Comparison of ENCODE assay signal across 30 mouse cellular contexts in the genomic region with DNA sequence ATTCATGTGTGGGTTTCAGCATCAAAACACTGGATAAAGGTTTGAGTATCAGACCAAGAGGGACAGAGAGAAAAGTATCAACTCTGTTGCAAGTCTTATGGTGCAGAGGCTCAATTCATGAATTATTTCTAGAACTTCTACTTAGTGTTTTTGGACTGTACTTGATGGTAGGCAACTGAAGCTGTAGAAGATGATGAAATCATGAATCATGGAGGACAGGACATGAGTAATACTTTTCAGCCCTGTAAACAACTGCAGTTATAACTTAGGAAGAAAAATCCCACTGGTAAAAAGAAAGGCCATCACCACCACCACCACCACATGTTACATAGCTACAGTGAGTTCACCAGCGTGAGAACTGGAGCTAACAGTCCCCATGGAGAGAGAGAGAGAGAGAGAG.
DNase-seq lines count a peak whose midpoint lies in the region; ATAC-seq and TF ChIP-seq lines count a peak whose summit lies in the region.
"Had no signal": no experiment of that assay in that cellular context is flagged by ENCODE, and none has a peak within 500 bp of the region (broad histone marks: within the 10 kb centered on the region; RNA-seq: fewer than 3 reads in every experiment).

No protein-coding gene starts in this region.

- H3K4me2 ChIP-seq in hindbrain, embryonic 11.5 days (replicated peaks; ENCODE audit: low read depth, low read length) = no peak overlapping the region
- H3K4me2 ChIP-seq: embryonic facial prominence, embryonic 12.5 days; embryonic facial prominence, embryonic 15.5 days; forebrain, embryonic 13.5 days; heart, embryonic 11.5 days; hindbrain, embryonic 13.5 days had no signal

- CTCF ChIA-PET in Patski (lab: Charles Lee) = no interaction called here

- DNase-seq in 3134 (ENCODE audit: extremely low read depth, insufficient read length, low spot score) (peak; percentile 65), Patski (ENCODE audit: low read depth, low spot score) (peak; percentile 7)
- DNase-seq in fibroblast of lung, adult 2 months (ENCODE audit: low read depth) = peak; percentile 73
- no peak for DNase-seq in T-cell, adult 2 months (ENCODE audit: low spot score)
- DNase-seq in hindbrain, embryonic 11.5 days (ENCODE audit: low spot score) = no peak
- no peak for DNase-seq in lung, adult 18-20 months
- no peak for DNase-seq in urinary bladder, postnatal 14 days (ENCODE audit: low spot score)
- DNase-seq: adrenal gland, adult 8-10 months; adrenal gland, postnatal 36 days; cerebellum, adult 2 months; cerebellum, adult 9-11 months; cerebellum, postnatal 25 days; gastrocnemius, adult 2 months; gastrocnemius, postnatal 14 days; heart, adult 11 months; kidney, adult 18-20 months had no signal

- H3K79me3 ChIP-seq in C2C12 (ENCODE audit: low read depth) = no peaks in the 10 kb centered on the region

- H3K9me3 ChIP-seq in hindbrain, embryonic 11.5 days (ENCODE audit: control insufficient read depth, low read length) = no peaks in the 10 kb centered on the region
- H3K9me3 ChIP-seq: embryonic facial prominence, embryonic 12.5 days; embryonic facial prominence, embryonic 15.5 days; forebrain, embryonic 10.5 days; forebrain, embryonic 13.5 days; hindbrain, embryonic 13.5 days had no signal

- no peak overlapping the region for H3K9ac ChIP-seq in hindbrain, embryonic 11.5 days (ENCODE audit: low read depth, low read length)
- H3K9ac ChIP-seq: embryonic facial prominence, embryonic 12.5 days; embryonic facial prominence, embryonic 15.5 days; forebrain, embryonic 13.5 days; hindbrain, embryonic 13.5 days had no signal

- WGBS in hindbrain, embryonic 11.5 days = 67% methylated on average over 1 of the region's 1 CpGs

- POLR2A ChIA-PET in Patski (lab: Charles Lee) = no interaction called here

- no peak overlapping the region for H3ac ChIP-seq in C2C12 (ENCODE audit: control insufficient read depth, insufficient read length, low read depth)

- no peak for ATAC-seq in Patski
- ATAC-seq in hindbrain, embryonic 11.5 days (ENCODE audit: low FRiP score) = no peak
- ATAC-seq: forebrain, embryonic 13.5 days; forebrain, embryonic 16.5 days; hindbrain, postnatal 0 days; inflammation-experienced regulatory T-cells, adult 6 months; intestine, embryonic 16.5 days had no signal

- H3K79me2 ChIP-seq in C2C12 (ENCODE audit: control insufficient read depth, insufficient read depth) = no peaks in the 10 kb centered on the region

- H3K27me3 ChIP-seq in C2C12 (ENCODE audit: control insufficient read depth, insufficient read depth, insufficient read length) = no peaks in the 10 kb centered on the region
- H3K27me3 ChIP-seq in Patski = no peaks in the 10 kb centered on the region
- no peaks in the 10 kb centered on the region for H3K27me3 ChIP-seq in hindbrain, embryonic 11.5 days (ENCODE audit: control insufficient read depth, insufficient read depth, low read length)
- H3K27me3 ChIP-seq: CH12.LX; embryonic facial prominence, embryonic 12.5 days; embryonic facial prominence, embryonic 15.5 days; forebrain, embryonic 13.5 days; hindbrain, embryonic 13.5 days had no signal

- no peaks in the 10 kb centered on the region for H3K4me1 ChIP-seq in hindbrain, embryonic 11.5 days (replicated peaks; ENCODE audit: control insufficient read depth, insufficient read depth, low read length)
- H3K4me1 ChIP-seq: embryonic facial prominence, embryonic 12.5 days; embryonic facial prominence, embryonic 15.5 days; forebrain, embryonic 10.5 days; forebrain, embryonic 13.5 days; hindbrain, embryonic 13.5 days had no signal

- no peak for TF ChIP-seq CTCF in C2C12 (IDR thresholded peaks at IDR 0.05; ENCODE audit: control insufficient read depth, insufficient read depth, insufficient read length)
- no peak for TF ChIP-seq CTCF in Patski (IDR thresholded peaks at IDR 0.05)

- H3K36me3 ChIP-seq in C2C12 (ENCODE audit: control insufficient read depth, insufficient read depth) = no peaks in the 10 kb centered on the region
- no peaks in the 10 kb centered on the region for H3K36me3 ChIP-seq in hindbrain, embryonic 11.5 days (ENCODE audit: control insufficient read depth, insufficient read depth, low read length)
- H3K36me3 ChIP-seq: embryonic facial prominence, embryonic 12.5 days; embryonic facial prominence, embryonic 15.5 days; forebrain, embryonic 10.5 days; G1E; hindbrain, embryonic 13.5 days had no signal

- H3K4me3 ChIP-seq in C2C12 (ENCODE audit: insufficient read depth, poor library complexity, severe bottlenecking) = no peak overlapping the region
- no peak overlapping the region for H3K4me3 ChIP-seq in hindbrain, embryonic 11.5 days (ENCODE audit: low read depth, low read length)
- H3K4me3 ChIP-seq: embryonic facial prominence, embryonic 12.5 days; embryonic facial prominence, embryonic 15.5 days; erythroblast, embryonic 14.5 days; forebrain, embryonic 10.5 days; forebrain, embryonic 13.5 days; gastrocnemius, adult 2 months; hindbrain, embryonic 13.5 days had no signal

- in situ Hi-C loops in Patski (cut with MboI; ENCODE audit: low pct_unique_long_range_greater_than_20kb) = no loop called here

- no peak overlapping the region for H3K27ac ChIP-seq in hindbrain, embryonic 11.5 days (ENCODE audit: low read depth, low read length)
- H3K27ac ChIP-seq: embryonic facial prominence, embryonic 12.5 days; embryonic facial prominence, embryonic 15.5 days; forebrain, embryonic 10.5 days; forebrain, embryonic 13.5 days; gastrocnemius, adult 2 months; hindbrain, embryonic 13.5 days; hindbrain, postnatal 0 days had no signal

TF ChIP-seq in C2C12, 6 proteins besides CTCF, POLR2A, EP300 and RAD21:
- peak; percentile 73 for TF ChIP-seq CEBPB (IDR thresholded peaks at IDR 0.05; ENCODE audit: low read depth)
- no peak for TF ChIP-seq FOSL1 (IDR thresholded peaks at IDR 0.05; ENCODE audit: insufficient read depth, low read length, poor library complexity, severe bottlenecking)
- no peak for TF ChIP-seq MAX (IDR thresholded peaks at IDR 0.05)

Comparison
In these comparisons a context has a peak if more than half of its experiments do, and no peak if none do; other contexts are left out.
1. DNase-seq: peak in 3134 (single experiment), Patski (single experiment) and fibroblast of lung, adult 2 months (single experiment); none in T-cell, adult 2 months (single experiment), hindbrain, embryonic 11.5 days (single experiment), lung, adult 18-20 months (0 of 2) and urinary bladder, postnatal 14 days (single experiment).